Mouse (Mus musculus) yolk sac, embryonic 10.5 days (tissue): ENCODE measurements around the gene Col4a1.

Source experiments
- DNase-seq: peaks from one replicate; pipeline ENCODE4 v3.0.0-alpha.2; 2017; ENCODE audit warnings: low spot score

The Col4a1 gene

DNA sequence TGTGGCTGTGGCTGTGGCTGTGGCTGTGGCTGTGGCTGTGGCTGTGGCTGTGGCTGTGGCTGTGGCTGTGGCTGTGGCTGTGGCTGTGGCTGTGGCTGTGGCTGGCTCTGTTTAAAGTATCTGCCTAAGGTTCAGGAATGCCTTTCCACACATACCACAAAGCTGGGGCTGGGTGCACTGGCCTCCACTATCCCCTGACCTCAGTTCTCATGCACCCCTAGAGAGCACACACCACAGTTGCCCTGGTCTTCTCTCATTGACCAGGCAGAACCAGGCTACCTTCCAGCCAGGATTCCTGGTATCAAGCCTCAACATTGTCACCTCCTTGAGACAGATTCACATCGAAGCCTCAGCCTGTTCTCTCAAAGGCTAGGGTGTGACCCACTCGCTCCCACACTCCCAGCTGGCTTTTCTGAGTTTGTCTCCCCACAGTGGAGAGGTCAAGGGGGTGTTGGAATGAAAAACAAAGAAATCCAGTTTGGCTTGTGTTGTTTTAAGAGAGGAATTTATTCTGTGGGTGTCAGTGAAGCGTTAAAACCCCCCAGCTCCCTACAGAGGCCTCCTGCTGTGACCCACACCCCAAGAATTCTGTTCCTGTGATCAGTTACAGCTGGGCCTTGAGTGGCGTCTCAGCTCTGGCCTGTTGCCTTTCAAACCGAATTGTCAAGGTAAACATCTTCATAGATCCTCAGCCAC is 15.2 kb upstream of the Col4a1 start:
- no peak for DNase-seq

DNA sequence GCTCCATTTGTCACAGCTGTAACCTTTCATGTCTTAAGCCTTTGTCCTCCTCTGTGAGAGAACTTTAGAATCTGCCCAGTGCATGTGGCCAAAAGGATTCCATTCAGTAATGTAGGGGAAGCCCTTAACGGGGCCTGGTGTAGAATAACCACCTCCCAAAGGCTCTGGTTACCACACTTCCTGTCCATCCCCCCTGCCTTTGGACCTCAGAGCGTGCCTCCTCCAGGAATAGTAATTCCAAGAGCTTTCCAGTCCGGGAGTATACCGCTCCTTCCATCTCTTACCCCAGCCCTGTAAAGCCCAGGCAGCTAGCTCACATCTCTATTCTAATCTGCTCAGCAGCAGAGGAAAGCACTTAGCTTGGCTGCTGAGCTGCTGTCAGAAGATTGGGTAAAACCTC is 14.7 kb upstream of the Col4a1 start:
- no peak for DNase-seq

DNA sequence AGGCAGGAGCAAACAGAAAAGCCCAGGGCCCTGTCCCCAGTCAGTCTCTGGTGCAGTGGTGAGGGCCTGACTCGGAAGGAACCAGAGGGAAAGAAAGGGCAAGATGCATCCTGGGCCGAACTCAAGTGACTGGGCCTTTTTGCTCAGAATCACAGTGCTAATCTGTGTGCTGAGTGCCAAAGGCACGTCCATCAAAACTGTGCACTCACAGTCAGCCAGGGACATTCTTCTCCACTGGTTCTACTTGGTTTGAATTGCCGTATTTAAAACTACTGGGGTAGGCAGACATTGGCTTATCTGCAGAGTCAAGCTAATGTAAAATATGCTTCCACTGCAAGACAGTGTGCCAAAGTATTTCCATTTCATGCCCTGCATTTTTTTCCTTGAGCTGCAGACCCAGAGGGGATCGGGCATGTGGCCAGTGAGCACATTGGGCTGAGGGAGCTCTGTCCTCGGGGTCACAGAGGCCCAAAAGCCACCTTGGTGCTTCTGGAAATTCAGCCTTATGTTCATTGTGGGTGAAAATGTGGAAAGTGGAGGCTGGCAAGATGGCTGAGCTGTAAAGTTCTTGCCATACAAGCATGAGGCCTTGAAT is 12.3 kb upstream of the Col4a1 start:
- DNase-seq = no peak

DNA sequence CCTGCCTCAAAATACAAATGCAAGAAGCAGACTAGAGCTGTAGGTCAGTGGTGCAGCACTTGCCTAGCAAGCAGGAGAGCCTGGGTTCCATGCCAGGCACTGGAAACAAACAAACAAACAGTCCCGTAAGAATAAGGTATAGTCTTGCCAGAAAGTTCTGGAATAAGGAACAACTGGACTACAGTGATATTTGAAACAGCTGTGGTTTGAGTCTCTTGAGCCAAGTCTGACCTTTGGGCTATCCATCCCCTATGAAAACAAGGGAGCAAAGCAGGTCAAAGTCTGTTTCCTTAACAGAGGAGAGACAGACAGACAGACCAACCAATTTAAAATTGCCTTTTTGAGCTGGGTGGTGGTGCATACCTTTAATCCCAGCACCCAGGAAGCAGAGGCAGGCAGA is 11.1 kb upstream of the Col4a1 start:
- DNase-seq = peak; percentile 46

DNA sequence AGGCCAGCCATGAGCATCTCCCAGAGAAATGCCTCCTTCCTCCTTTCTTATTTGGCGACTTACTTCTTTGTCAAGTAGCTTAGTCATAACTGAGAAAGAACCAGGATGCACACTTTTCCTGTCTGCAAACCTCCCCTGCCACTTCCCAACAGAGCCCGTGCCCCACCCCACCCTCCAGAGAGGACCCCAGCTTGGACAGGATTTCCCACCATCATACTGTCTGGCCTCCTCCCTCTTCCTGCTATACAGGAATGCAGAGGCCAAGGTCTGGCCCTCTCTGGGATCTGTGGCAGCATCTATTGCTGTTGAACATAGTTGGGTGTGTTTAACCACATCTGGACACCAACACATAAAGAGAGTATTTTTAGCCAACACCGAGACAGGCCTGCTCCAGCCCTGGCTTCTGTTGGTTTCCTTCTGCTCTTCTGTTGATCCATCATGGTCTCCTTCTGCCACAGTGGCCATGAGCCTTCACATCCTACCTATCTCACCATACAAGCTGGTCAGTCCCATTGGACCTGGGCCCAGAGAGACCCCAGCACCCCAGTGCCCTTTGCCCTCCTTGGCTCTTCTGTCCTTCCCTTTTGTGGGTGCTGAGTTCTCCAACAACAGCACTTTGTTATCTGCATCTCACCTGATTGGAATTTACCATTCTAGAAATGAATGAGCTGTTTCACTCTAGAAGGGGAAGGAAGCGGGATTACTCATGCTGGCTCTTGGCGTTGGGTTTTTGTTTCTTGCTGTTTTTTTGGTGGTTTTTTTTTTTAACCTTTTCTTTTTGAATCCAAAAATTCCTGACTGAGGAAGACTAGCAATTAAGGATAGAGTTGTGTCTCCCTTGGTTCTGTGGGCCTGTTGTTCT is 10.3 kb upstream of the Col4a1 start:
- no peak for DNase-seq

DNA sequence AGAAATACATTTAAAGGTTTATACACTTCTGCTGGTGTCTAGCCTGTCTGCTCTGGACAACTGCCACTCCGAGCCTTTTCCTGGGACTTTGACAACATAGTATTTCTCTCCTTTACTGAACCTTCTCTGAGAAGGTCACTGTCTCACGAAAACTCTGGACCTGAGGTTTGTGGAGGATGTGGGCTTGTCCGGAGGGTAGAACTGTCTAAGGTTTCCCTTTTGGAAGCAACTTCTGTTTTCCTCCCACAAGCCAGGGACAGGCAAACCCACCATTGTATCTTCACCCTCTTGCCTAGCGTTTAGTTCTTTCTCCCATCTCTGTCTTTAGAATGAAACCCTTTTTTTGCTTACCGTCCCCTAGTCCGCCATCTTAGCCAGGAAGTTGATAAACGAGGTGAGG is 9.2 kb upstream of the Col4a1 start:
- DNase-seq = no peak

DNA sequence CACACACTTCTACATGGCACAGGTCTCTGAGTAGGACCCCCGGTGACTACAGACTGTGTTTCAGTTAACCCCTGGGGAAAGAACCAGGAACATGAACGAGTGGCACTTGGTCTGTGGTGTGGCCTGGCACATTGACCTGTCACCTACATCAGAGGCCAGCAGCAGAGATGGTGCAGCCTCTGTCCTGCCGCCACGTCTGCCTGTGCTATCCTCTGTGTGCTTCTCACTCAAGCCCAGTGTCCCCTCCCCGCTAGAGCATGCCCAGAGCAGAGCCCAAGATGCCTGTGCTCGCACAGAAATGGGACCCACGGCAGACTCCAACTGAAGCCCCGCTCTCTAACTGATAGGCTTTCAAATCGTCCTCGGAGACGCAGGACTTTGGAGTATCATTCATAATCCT is 6.8 kb upstream of the Col4a1 start:
- no peak for DNase-seq

DNA sequence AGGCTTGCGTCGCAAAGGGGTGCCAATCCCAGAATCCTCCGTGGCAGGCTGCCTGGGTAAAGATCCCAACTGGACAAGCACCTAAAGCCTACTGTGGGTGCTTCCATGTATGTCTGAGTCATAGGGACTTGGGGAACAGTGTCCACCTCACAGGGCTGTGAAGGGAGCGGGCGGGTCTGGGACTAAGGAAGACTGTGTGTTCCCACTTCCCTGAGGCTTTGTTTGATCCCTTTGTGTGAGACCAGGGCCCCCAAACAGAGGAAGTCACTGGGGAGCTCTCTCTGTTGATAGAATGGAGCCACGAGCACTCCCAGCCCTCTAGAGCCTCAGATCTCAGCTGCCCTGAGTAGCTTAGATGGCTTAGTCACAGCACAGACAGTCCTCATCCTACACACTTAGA is 3.5 kb upstream of the Col4a1 start:
- DNase-seq = no peak

DNA sequence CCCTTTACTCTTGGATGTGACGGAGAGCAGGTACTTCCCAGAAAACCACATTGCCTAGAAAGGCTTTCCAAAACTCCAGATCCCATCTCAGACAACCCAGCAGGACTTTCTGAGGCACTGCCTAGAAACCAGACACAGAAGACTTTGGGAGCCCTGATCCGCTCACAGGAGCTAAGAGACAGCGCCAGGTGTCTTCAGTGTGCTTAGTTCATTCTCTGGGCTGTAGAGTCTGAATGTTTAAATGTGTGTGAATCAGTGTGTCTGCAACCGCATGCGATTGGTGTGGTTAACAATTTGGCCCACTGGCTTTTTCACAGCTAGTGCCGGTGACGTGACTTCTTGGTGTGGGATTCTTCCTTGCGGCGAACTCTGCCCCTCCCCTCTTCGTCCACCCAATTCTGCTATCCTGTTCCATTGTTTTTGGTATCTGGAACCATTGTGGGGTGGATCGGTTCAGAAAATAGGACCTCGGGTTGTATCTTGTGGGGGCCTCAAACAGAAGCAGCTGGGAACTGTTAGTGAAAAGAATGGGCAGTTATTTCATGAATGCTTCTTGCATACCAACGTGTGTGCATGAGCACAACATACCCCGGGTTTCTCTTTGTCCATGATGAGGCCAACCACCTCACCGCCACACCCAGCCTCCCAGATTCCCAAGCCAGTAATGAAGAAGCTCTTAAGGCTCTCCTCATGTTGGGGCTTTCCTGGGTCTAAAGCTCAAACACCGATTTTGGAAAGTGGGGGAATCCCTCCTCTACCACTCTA is 2.7 kb upstream of the Col4a1 start:
- DNase-seq = no peak

DNA sequence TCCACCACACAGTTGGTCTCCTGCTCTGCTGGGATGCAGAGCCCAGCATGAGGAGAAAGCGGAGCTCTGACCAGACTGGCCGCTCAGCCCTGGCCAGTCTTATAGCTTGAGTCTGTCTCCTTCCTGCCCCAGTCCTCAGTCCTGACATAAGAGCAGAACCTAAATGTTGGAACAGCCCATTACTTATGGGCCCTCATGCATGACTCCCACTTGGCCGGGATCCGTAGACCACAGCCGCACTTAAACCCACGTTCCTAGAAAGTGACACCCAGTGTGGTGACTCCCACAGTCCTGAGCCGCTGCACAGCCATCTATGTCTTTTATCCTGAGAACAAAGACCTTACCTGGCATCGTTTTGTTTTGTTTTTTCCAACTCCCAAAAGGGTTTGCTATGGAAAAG is 2.0 kb upstream of the Col4a1 start:
- DNase-seq = no peak

DNA sequence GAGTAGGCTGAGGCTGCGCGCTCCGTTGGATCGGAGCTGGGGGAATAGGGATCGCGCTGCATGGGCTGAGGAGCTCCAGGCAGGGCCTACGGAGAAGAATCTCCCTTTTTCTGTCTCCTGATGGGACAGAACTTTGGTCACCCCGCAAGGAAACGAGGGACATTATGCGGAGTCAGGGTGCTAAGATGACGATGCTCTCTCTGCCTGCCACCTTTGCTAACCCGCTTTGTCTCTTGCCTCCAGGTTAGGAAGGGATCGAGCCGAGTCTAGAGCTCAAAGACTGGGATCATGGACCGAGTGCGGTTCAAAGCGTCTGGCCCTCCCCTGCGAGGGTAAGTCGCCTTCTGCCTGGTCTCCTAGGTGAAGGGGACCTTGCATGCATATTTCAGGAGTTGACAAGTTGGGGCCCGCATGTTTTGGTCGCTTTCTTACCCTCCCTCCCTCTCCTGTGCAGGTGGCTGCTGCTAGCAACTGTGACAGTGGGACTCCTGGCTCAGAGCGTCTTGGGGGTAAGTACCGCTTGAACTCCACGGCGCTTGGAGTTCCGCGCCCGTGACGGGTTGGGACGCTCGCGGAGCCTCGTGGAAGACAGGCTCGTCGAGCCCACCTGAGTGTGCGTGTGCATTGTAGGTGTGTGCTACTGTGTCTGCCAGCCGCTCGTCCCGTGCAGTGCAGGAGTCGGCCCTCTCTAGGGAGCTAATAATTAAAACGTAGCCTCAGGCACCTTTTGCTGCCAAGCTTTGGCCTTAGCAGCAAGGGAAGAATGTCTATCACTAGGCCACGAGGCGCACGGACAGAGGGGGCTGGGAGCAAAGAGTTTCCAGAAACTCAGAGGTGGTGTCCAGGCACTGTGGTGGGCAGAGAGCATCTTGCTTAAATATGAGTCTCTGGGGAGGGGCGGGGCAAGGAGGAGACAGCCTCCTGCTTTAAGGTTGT is 818 bp upstream of the Col4a1 start:
- DNase-seq = peak; percentile 54

DNA sequence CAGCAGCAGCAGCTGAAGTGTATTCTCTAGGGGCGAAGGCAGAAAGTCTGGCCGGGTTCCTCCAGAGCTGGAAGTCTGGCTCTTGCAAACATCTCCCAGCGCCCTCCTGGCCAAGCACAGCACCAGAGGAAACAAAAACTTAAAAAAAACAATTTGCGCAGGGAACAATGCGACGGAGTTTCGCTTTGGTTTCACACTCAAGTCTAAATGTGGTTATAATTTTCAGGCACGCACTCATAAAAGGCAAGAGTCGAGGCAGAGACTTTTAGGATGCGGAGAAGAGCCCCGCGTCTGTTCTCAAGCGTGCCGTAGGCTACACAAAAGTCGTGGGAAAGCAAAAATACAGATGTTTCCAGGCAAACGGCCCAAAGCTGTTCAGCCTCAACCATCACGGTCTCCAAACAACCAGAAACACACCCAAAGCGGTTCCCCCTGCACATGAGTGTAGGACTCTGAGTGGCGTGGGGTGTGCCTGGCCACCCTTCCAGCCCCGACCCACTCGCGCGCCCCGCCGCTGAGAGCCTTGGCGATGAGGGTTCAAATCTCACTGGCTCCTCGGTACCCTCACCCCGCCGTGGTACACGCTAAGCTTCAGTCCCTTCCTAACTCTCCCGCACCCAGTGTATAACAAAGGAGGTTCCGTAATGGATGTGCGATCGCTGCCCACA is 811 bp downstream of the Col4a1 start:
- DNase-seq = peak; percentile 46

DNA sequence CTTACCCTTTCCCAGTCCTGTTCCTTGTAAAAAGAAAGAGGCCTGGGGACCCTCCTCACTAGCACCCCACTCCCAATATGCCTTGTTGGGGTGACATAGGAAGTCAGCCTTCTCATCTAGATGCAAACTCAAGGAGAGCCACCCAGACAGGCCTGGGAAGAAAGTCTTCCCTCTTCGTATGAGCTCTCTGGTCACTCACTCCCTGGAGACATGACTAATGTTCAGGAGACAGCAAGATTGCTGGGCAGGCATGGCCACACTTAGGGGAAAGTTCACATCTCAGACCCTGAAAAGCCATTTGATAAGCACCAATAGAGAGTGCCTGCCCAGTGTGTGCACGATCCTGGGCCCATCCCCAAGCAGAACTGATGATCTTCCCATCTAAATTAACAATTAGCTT is 2.6 kb downstream of the Col4a1 start:
- no peak for DNase-seq

DNA sequence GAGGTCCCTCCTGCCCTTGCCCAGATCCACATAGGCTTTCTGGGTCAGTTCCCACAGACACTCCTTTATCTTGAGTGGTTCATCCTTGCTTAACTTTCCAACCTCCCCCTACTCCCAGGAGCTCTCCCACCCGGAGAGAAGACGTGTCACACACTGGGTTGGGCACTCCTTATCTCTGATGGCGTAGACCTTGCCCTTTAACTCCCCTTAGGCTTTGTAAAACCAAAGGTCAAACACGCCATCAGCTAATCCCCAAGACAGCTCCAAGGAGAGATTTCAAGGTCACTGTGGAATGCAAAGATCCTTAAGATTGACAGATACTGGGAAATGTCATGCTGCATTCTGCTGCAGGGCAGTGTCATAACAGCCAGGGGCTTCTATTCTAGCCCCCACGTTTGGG is 3.4 kb downstream of the Col4a1 start:
- DNase-seq = peak; percentile 80

DNA sequence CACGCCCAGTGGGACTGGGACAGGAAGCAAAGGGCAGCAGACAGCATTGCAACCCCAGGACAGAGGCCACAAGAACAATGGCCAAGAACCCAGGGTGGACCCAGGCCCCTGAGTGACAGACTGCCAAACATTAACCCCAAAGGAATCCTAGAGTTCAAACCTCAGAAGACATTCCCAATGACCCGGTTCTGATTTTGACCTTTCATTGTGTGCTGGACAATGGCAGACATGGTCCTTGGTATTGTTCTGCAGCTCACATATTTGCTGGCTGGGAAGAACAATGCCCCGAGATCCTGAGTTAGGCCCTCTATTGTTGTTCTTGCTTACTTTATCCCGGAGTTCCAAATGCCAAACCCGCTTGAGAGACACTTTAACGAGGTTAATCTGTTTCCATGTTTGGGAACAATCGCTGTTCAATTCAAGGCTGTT is 4.0 kb downstream of the Col4a1 start:
- DNase-seq = peak; percentile 81

DNA sequence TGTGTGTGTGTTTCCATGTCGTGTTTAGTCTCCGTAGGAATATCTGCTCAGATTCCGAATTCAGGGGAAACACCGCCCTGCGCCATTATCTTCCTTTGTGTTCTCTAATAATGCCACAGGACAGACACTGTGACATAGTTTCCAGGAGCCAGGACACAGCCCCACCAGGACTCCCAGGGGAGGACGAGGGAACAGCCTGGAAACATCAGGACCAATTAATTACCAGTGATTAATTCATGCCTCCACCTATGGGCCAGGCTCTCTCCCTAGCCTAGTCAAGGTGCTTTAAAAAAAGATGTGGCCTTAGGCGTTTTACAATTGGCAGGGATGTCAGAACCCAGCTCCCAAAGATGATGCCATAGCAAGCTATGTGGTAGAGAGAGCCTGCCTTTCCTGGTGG is 5.2 kb downstream of the Col4a1 start:
- DNase-seq = no peak

DNA sequence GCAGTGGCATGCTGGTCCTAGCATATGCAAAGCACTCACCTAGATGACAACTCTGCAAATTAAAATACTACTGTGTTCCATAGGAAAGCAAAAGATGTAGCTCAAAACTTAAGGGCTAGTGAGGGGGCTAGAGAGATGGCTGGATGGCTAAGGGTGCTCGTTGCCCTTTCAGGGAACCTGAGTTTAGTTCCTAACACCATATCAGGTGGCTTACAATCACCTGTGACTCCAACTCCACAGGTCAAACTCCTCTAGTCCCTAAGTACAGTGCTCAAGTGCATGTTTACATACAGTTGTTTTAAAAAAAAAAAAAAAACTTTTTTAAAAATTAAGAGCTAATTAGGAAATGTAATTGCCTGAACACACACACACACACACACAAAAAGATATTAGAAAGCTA is 7.1 kb downstream of the Col4a1 start:
- no peak for DNase-seq

DNA sequence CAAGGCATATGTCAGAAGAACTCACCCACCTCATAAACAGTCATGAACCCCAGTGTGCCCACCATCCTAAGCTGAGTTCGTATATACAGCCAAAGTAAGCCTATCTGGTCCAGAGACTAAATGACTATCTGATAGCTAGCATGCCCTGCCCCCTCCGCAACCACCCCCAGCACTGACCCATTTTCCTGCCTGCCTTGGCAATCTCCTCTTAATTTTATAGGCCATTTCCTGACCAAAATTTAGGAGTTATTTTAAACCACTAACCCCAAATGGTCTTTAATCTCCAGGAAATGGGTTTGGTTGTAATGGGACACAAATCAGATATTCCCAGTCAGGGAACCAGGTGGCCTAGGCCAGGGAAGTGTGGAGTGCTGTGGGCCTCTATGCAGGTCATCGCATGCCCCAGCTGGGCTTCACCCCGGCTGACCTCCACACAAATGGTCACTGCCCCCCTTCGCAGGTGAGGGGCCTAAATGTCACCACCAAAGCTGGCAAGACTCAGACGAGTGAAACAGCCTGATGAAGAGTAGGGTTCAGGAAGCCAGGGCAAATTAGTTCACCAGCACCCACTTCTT is 8.5 kb downstream of the Col4a1 start:
- DNase-seq = no peak

DNA sequence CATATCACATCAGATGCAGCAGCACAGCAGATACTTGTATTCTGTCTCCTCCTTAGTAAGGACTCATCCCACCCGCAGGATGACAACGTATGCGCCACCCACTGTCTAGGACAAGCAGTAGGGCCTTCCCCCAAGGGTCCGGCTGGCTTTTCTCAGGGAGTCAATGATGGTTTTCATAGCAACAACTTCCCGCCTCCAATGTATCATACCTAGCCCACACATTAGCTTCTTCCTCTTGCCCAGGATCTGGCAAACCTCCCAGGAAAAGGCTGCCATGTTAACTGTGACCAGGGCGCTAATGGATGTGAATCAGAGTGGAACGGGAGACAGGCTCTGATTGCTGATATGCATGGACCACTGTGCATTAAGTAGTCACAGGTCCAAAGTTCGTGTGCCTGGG is 12.2 kb downstream of the Col4a1 start:
- no peak for DNase-seq

DNA sequence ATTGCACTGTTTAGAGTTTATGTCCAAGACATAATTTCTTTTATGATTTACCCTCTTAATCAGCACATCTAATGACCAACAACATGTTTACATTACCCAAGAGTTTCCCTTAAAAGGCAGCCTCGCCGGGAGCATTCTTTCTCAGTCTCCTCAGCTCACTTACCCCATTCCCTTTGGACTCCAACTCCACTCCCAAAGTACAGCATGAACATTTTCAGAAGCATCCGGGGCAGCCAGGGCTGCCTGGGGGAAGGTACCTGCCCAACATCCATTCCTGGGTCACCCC is 13.4 kb downstream of the Col4a1 start:
- no peak for DNase-seq
